Mouse (Mus musculus): Measurements from ENCODE around the gene Olfr821. TPM values are rescaled to one million over a fixed set of nuclear protein-coding genes. Genes with fewer than 3 reads are reported as not detected.

Olfr821 gene
- not detected for polyA plus RNA-seq (2014; fragmentation: Illumina TruSeq; extraction: RNeasy Lipid Tissue Mini Kit (QIAGEN cat#74804); ENCODE audit: insufficient read depth, low read depth, low replicate concordance)

GRCm38 (mm10) chr10:130030048-130030447 is at the start of gene Olfr821:
Gene Olfr821 (plus strand): TSS chr10:130030348.

DNA sequence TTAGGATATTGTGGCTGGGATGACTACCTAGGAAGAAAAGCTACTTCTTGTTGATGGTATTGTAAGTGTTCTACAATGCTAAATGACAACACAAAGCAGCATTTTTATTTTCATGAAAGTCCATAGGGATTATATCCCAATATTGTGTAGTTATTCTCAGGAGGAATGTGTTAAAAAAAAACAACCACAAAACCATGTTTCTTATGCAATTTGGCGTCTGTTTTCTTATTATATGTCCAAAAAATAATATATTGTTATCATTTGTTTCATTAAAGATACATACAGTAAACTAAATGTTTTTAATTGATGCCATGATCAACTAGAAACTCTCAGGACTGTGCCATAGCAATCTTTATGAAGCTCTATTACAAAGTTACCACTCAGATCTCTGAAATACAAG is 45.2 kb upstream of the Olfr821 start, which contains the start of gene Gm10310:
Gene Gm10310, minus strand, starts transcription at position 101 of the 400 bp plus-strand sequence.

DNA sequence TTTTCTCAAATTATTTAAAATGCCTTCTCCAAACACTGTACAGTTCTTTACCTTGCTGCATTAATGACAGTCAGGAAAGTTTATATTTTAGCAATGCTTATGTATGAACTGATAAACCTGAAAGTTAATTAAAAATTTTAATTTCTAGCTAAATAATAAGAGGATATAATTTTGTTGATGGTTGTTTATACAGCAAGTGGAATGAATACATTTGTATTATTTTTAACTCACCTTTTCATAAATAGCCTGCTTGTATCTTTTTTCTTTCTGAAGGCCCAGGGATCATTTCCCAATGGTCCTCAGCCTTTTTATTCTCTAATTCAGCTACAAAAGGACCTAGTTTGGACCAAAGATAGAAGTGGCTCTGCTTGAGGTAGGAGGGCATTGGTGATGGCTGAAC is 17.8 kb upstream of the Olfr821 start, which contains the start of gene Olfr820:
Gene Olfr820, plus strand, starts transcription at position 301 of the 400 bp plus-strand sequence.

GRCm38 (mm10) chr10:130070910-130071309 is 40.8 kb downstream of the Olfr821 start, which contains the start of gene Olfr822:
Gene Olfr822 (plus strand): TSS chr10:130071210.

Other genes with a start within 250 kb of the Olfr821 start
- not detected for gene Olfr810, start 235.4 kb upstream of the Olfr821 start, polyA plus RNA-seq (2014; fragmentation: Illumina TruSeq; extraction: RNeasy Lipid Tissue Mini Kit (QIAGEN cat#74804); ENCODE audit: insufficient read depth, low read depth, low replicate concordance)
- gene Olfr811, start 226.0 kb upstream of the Olfr821 start, polyA plus RNA-seq (2014; fragmentation: Illumina TruSeq; extraction: RNeasy Lipid Tissue Mini Kit (QIAGEN cat#74804); ENCODE audit: insufficient read depth, low read depth, low replicate concordance) = not detected
- gene Olfr812, start 184.3 kb upstream of the Olfr821 start, polyA plus RNA-seq (2014; fragmentation: Illumina TruSeq; extraction: RNeasy Lipid Tissue Mini Kit (QIAGEN cat#74804); ENCODE audit: insufficient read depth, low read depth, low replicate concordance) = not detected
- not detected for gene Olfr813, start 175.0 kb upstream of the Olfr821 start, polyA plus RNA-seq (2014; fragmentation: Illumina TruSeq; extraction: RNeasy Lipid Tissue Mini Kit (QIAGEN cat#74804); ENCODE audit: insufficient read depth, low read depth, low replicate concordance)
- not detected for gene Olfr814, start 150.5 kb upstream of the Olfr821 start, polyA plus RNA-seq (2014; fragmentation: Illumina TruSeq; extraction: RNeasy Lipid Tissue Mini Kit (QIAGEN cat#74804); ENCODE audit: insufficient read depth, low read depth, low replicate concordance)
- gene Olfr815, start 124.5 kb upstream of the Olfr821 start, polyA plus RNA-seq (2014; fragmentation: Illumina TruSeq; extraction: RNeasy Lipid Tissue Mini Kit (QIAGEN cat#74804); ENCODE audit: insufficient read depth, low read depth, low replicate concordance) = not detected
- gene Olfr816, start 114.8 kb upstream of the Olfr821 start, polyA plus RNA-seq (2014; fragmentation: Illumina TruSeq; extraction: RNeasy Lipid Tissue Mini Kit (QIAGEN cat#74804); ENCODE audit: insufficient read depth, low read depth, low replicate concordance) = not detected
- not detected for gene Olfr818, start 81.2 kb upstream of the Olfr821 start, polyA plus RNA-seq (2014; fragmentation: Illumina TruSeq; extraction: RNeasy Lipid Tissue Mini Kit (QIAGEN cat#74804); ENCODE audit: insufficient read depth, low read depth, low replicate concordance)
- not detected for gene Olfr819, start 63.1 kb upstream of the Olfr821 start, polyA plus RNA-seq (2014; fragmentation: Illumina TruSeq; extraction: RNeasy Lipid Tissue Mini Kit (QIAGEN cat#74804); ENCODE audit: insufficient read depth, low read depth, low replicate concordance)
- not detected for gene Olfr247, start 54.2 kb upstream of the Olfr821 start, polyA plus RNA-seq (2014; fragmentation: Illumina TruSeq; extraction: RNeasy Lipid Tissue Mini Kit (QIAGEN cat#74804); ENCODE audit: insufficient read depth, low read depth, low replicate concordance)
- not detected for gene Gm10310, start 45.3 kb upstream of the Olfr821 start, polyA plus RNA-seq (2014; fragmentation: Illumina TruSeq; extraction: RNeasy Lipid Tissue Mini Kit (QIAGEN cat#74804); ENCODE audit: insufficient read depth, low read depth, low replicate concordance)
- gene Olfr820, start 17.7 kb upstream of the Olfr821 start, polyA plus RNA-seq (2014; fragmentation: Illumina TruSeq; extraction: RNeasy Lipid Tissue Mini Kit (QIAGEN cat#74804); ENCODE audit: insufficient read depth, low read depth, low replicate concordance) = not detected
- gene Olfr822, start 40.9 kb downstream of the Olfr821 start, polyA plus RNA-seq (2014; fragmentation: Illumina TruSeq; extraction: RNeasy Lipid Tissue Mini Kit (QIAGEN cat#74804); ENCODE audit: insufficient read depth, low read depth, low replicate concordance) = not detected
- gene Olfr823, start 85.0 kb downstream of the Olfr821 start, polyA plus RNA-seq (2014; fragmentation: Illumina TruSeq; extraction: RNeasy Lipid Tissue Mini Kit (QIAGEN cat#74804); ENCODE audit: insufficient read depth, low read depth, low replicate concordance) = not detected
- not detected for gene Olfr824, start 99.7 kb downstream of the Olfr821 start, polyA plus RNA-seq (2014; fragmentation: Illumina TruSeq; extraction: RNeasy Lipid Tissue Mini Kit (QIAGEN cat#74804); ENCODE audit: insufficient read depth, low read depth, low replicate concordance)
- not detected for gene Olfr825, start 136.4 kb downstream of the Olfr821 start, polyA plus RNA-seq (2014; fragmentation: Illumina TruSeq; extraction: RNeasy Lipid Tissue Mini Kit (QIAGEN cat#74804); ENCODE audit: insufficient read depth, low read depth, low replicate concordance)
- gene Olfr826, start 153.8 kb downstream of the Olfr821 start, polyA plus RNA-seq (2014; fragmentation: Illumina TruSeq; extraction: RNeasy Lipid Tissue Mini Kit (QIAGEN cat#74804); ENCODE audit: insufficient read depth, low read depth, low replicate concordance) = not detected
- not detected for gene Olfr827, start 184.1 kb downstream of the Olfr821 start, polyA plus RNA-seq (2014; fragmentation: Illumina TruSeq; extraction: RNeasy Lipid Tissue Mini Kit (QIAGEN cat#74804); ENCODE audit: insufficient read depth, low read depth, low replicate concordance)
- gene Neurod4, start 249.9 kb downstream of the Olfr821 start, polyA plus RNA-seq (2014; fragmentation: Illumina TruSeq; extraction: RNeasy Lipid Tissue Mini Kit (QIAGEN cat#74804); ENCODE audit: insufficient read depth, low read depth, low replicate concordance) = not detected

Measured in lung, adult 10 weeks (tissue).